Mouse (Mus musculus) cerebellum, adult 2 months (tissue): ENCODE measurements around the gene Sik1. TPM values are rescaled to one million over a fixed set of nuclear protein-coding genes. Genes with fewer than 3 reads are reported as not detected.
"Not testable (repeated sequence)": the region's sequence is repeated elsewhere in the genome, so short reads cannot be mapped to it uniquely, and the experiment has no call there.

Source experiments
- DNase-seq, 2 experiments: peaks; one replicate each; pipeline ENCODE4 v3.0.0; 2021
- H3K27ac ChIP-seq: fragments of 200-500 bp; 2 replicates; pipeline ENCODE4 v1.5.1; 2012; ENCODE audit warnings: low read length, control low read depth, inconsistent platforms; ENCODE audit not compliant: insufficient read depth
- H3K27me3 ChIP-seq: fragments of 200-500 bp; 2 replicates; pipeline ENCODE4 v1.6.1; 2012; ENCODE audit warnings: inconsistent platforms, mild to moderate bottlenecking, low read length, moderate library complexity; ENCODE audit not compliant: control insufficient read depth, insufficient read depth
- H3K4me1 ChIP-seq: fragments of 200-500 bp; 2 replicates; pipeline ENCODE4 v1.6.1; 2011; ENCODE audit warnings: low read length; ENCODE audit not compliant: control insufficient read depth, insufficient read depth
- H3K4me3 ChIP-seq: fragments of 200-500 bp; replicated peaks from 2 replicates; pipeline ENCODE3; 2011; ENCODE audit warnings: mild to moderate bottlenecking, low read depth, low read length, control low read depth; ENCODE audit not compliant: insufficient read depth
- CTCF ChIP-seq: fragments of 200-500 bp; IDR thresholded peaks from 2 replicates; pipeline ENCODE4 v1.5.1; 2011; ENCODE audit warnings: low read depth, mild to moderate bottlenecking, control low read depth, low read length, moderate library complexity, borderline replicate concordance; ENCODE audit not compliant: insufficient read depth
- POLR2A ChIP-seq: fragments of 200-500 bp; IDR thresholded peaks from 2 replicates; pipeline ENCODE4 v1.6.1; 2011; ENCODE audit warnings: low read length, control low read depth, borderline replicate concordance; ENCODE audit not compliant: insufficient read depth
- WGBS: fragments of 180-500 bp; shearing (Covaris S2); methylation state at CpG from one replicate; pipeline ENCODE4 v1.1.7; 2018; 5-methylcytosine and 5-hydroxymethylcytosine counted together
- polyA plus RNA-seq: library from polyadenylated mRNA; depleted of rRNA; stranded (reverse); fragments of >200 nt; gene quantifications from 2 replicates; pipeline ENCODE4 v1.2.3, GENCODE M21; 2012

Gene Sik1
- polyA plus RNA-seq, 1 experiment = 5.0 TPM

DNA sequence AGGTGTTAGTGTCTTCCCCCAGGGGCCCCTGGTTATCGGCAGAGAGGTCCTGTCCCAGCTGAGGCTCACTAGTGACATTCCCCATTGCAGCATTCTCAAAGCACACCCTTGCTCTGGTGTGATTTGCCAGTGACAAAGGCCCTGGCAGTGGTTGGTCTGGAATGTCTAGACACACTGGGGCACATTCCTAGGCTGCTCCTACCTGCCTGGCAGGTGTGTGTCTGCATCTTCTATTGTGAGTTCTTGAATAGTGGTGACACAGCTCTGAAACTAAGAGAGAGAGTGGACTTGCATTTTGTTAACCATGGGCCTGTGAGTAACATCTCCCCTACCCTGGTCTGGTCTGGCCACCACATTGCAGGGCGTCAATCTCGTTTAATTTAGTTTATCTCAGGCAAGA lies 41.1 kb upstream of the Sik1 start:
- no peaks in the 10 kb centered on the region for H3K27me3 ChIP-seq
- H3K27ac ChIP-seq = no peak overlapping the region
- no peak for DNase-seq
- no peaks in the 10 kb centered on the region for H3K4me1 ChIP-seq
- no peak overlapping the region for H3K4me3 ChIP-seq
- TF ChIP-seq POLR2A = no peak
- no peak for TF ChIP-seq CTCF
- WGBS = 70% methylated on average over 3 of the region's 3 CpGs

DNA sequence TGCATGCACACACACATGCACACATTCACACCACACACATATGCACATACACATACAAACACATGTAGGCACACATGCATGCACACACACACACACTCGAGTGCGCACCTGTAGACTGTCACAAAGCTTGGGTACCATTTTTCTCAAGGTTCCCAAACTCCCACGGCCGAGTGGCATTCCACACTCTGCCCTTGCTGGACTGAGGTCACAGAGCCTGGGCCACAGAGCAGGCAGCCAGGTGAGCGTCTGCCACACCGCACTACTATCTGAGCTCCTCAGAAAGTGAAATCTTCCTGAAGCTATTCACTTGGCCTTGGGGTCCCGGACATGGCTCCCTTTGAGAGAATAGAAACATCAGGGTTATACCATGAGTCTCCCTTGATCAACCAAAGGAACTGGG lies 40.7 kb upstream of the Sik1 start:
- Histone ChIP-seq H3K27me3 (no peaks in the 10 kb centered on the region), H3K27ac (no peak overlapping the region), H3K4me1 (no peaks in the 10 kb centered on the region), H3K4me3 (no peak overlapping the region)
- DNase-seq = no peak
- no peak for TF ChIP-seq POLR2A
- no peak for TF ChIP-seq CTCF
- 91% methylated on average over 7 of the region's 7 CpGs for WGBS

DNA sequence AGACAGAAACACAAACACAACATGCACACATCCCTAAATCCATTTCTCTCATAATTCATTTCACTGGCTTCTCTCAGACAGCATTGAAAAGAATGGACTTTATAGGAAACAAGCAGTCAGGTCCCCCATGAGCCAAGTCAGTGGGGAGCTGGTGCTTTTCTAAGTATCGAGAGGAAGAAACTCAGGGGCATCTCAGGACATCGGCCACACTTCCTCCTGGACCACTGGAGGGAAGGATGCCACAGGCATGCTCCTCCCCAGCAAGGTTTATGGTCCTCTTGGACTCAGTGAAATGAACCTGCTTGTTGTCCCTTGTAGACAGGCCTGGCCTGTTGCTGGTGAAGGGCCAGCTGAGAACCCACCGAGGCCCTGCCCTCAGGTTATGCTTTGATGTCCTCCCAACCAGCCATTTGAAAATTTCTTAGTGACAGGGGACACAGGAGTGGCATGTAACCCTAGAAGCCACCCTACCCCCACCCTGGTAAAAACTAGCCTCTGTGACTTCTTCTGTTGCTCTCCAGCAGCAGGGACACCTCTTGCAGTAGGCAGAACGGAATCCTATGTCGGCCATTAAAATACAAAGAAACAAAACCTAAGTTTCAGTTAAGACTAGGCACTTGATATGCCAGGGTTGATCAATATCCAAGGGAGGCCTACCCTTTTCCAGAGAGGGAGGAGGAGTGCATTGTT lies 37.9 kb upstream of the Sik1 start:
- TF ChIP-seq POLR2A = no peak
- no peak for TF ChIP-seq CTCF

GRCm38 (mm10) chr17:31892750-31893149 lies 37.1 kb upstream of the Sik1 start:
- DNase-seq = peak in 1 of 2 experiments; percentile 13
- WGBS = 6% methylated on average over 10 of the region's 10 CpGs
- Histone ChIP-seq H3K27me3 (no peaks in the 10 kb centered on the region; the same call in 1 of the 2 replicates), H3K4me3 (no peak overlapping the region), H3K27ac (no peak overlapping the region), H3K4me1 (no peaks in the 10 kb centered on the region)
- TF ChIP-seq POLR2A (no peak), CTCF (no peak)

More for the DNA sequence above, 37.9 kb upstream of the Sik1 start:
- 77% methylated on average over 5 of the region's 5 CpGs for WGBS
- no peaks in the 10 kb centered on the region for H3K4me1 ChIP-seq
- no peaks in the 10 kb centered on the region; the same call in 1 of the 2 replicates for H3K27me3 ChIP-seq
- no peak overlapping the region for H3K27ac ChIP-seq
- no peak for DNase-seq
- no peak overlapping the region for H3K4me3 ChIP-seq

- TF ChIP-seq POLR2A = no peak
- TF ChIP-seq CTCF = no peak
- Histone ChIP-seq H3K27me3 (no peaks in the 10 kb centered on the region; the same call in 1 of the 2 replicates), H3K4me1 (no peaks in the 10 kb centered on the region), H3K27ac (no peak overlapping the region), H3K4me3 (no peak overlapping the region)
- WGBS = 74% methylated on average over 4 of the region's 4 CpGs
- no peak for DNase-seq
Observed at GRCm38 (mm10) chr17:31891858-31892257, 36.3 kb upstream of the Sik1 start.

- Histone ChIP-seq H3K27me3 (no peaks in the 10 kb centered on the region; the same call in 1 of the 2 replicates), H3K4me1 (no peaks in the 10 kb centered on the region), H3K4me3 (no peak overlapping the region), H3K27ac (no peak overlapping the region)
- no peak for DNase-seq
- 40% methylated on average over 2 of the region's 2 CpGs for WGBS
- TF ChIP-seq CTCF (no peak), POLR2A (no peak)
Observed at GRCm38 (mm10) chr17:31890311-31890951, 34.8 kb upstream of the Sik1 start.

DNA sequence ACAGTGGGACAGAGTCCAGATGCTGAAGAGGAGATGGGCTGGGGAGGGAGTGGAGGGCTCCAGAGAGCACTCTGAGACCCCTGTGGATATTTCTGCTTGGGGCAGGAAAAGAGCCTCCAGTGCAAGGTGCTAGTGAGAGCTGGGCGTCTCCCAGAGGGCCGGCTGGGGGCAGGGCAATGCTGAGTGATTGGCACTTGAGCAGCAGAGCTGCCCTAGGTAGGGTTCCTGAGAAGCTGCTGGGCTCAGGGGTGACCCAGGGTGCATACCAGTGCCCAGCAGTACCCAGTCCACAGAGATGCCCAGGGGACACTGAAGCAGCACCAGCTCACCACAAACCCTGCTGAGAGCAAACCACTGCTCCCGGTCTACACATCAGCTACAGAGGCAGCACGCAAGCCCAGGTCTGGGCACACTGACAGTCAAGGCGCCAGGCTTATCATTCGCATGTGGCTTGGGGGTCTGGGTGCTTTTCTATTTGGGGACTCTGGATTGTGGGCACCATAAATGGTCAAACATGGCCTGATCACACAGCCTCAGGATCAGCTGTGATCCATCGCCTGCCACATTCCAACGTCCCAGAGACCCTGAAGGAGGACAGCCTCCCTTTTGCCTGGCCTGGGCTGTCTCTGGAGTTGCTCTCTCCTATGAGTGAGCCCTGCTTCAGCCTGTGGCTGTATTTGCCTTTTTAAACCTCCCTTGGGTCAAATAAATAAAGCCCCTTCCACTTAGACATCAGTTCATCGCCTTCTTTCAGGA lies 34.0 kb upstream of the Sik1 start:
- DNase-seq = no peak
- no peaks in the 10 kb centered on the region; the same call in 1 of the 2 replicates for H3K27me3 ChIP-seq
- no peak overlapping the region for H3K4me3 ChIP-seq
- TF ChIP-seq CTCF = no peak
- TF ChIP-seq POLR2A = no peak
- H3K4me1 ChIP-seq = no peaks in the 10 kb centered on the region
- no peak overlapping the region for H3K27ac ChIP-seq
- 73% methylated on average over 9 of the region's 9 CpGs for WGBS

DNA sequence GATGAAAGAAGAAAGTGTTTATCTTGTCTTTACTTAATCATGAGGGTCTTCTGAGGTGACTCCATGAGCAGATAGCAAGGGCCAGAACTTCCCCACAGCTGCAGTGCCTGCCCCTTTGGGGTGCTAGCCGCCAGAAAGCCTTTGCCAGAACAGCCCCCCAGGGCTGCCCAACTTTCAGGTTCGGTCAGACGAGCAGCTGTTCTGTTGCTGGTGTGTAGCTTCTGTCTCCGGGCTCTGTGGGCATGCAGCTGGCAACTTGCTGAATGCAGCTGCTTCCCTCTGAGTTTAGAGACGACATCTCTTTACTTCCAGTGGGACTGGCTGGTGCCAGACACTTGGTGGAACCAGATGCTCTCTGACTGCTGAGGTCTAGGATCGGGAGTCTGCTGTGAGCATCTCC lies 32.9 kb upstream of the Sik1 start:
- Histone ChIP-seq H3K4me3 (no peak overlapping the region), H3K27ac (no peak overlapping the region), H3K27me3 (no peaks in the 10 kb centered on the region; the same call in 1 of the 2 replicates), H3K4me1 (no peaks in the 10 kb centered on the region)
- WGBS = 15% methylated on average over 6 of the region's 6 CpGs
- DNase-seq = no peak
- TF ChIP-seq POLR2A = no peak
- no peak for TF ChIP-seq CTCF

DNA sequence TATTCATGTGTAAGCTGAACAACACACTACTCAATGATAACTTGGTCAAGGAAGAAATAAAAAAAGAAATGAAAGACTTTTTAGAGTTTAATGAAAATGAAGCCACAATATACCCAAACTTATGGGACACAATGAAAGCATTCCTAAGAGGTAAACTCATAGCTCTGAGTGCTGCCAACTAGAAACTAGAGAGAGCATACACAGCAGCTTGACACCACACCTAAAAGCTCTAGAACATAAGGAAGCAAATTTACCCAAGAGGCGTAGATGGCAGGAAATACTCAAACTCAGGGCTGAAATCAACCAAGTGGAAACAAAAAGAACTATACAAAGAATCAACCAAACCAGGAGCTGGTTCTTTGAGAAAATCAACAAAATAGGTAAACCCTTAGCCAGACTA lies 29.1 kb upstream of the Sik1 start:
- WGBS = 88% methylated on average over 1 of the region's 1 CpGs
- not testable (repeated sequence) for H3K27ac ChIP-seq, DNase-seq, H3K27me3 ChIP-seq, H3K4me1 ChIP-seq, H3K4me3 ChIP-seq
